Mouse (Mus musculus): Measurements from ENCODE around the gene Gna14.

DNA sequence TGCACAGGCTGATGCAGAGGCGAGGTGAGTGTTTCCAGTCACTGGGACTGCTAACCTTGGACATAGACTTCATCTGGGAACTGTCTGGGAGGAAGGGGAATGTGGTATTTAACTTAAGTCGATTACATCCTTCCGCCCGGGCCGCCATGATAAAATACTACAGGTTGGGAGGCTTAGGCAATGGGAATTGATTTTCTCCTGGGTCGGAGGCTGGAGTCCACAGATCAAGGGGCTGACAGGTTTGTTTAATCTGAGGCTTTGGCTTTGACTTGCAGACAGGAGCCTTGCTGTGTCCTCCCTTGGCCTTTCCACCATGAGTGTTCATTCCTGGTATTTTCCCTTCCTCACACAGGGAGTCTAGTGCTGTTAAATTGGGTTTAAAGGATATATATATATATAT is 5.8 kb downstream of the Gna14 start:
- TF ChIP-seq GATA1 (IDR thresholded peaks at IDR 0.05; ENCODE audit: borderline replicate concordance, low read length) (no peak), FLI1 (IDR thresholded peaks at IDR 0.05; ENCODE audit: low read length) (no peak)
